In genomic region chr2:119896553-119897089, GRCm38 (mm10) we compare ENCODE assay signal across 8 mouse cellular contexts. TPM values are rescaled to one million over a fixed set of nuclear protein-coding genes. Genes with fewer than 3 reads are reported as not detected.
DNase-seq lines count a peak whose midpoint lies in the region; ATAC-seq and TF ChIP-seq lines count a peak whose summit lies in the region.

No protein-coding gene starts in this region.

- H3K27me3 ChIP-seq in E14TG2a.4 (ENCODE audit: insufficient read depth, low read length), result no peaks in the 10 kb centered on the region
- no peaks in the 10 kb centered on the region for H3K27me3 ChIP-seq in forebrain, postnatal 0 days (ENCODE audit: insufficient read depth, low read length)
- H3K27me3 ChIP-seq in limb, embryonic 15.5 days, result no peaks in the 10 kb centered on the region
- no peaks in the 10 kb centered on the region for H3K27me3 ChIP-seq in neural tube, embryonic 13.5 days

- peak; percentile 21 for DNase-seq in A20 (ENCODE audit: low read depth, low spot score)
- DNase-seq in forebrain, postnatal 0 days, result no peak
- DNase-seq in frontal cortex, postnatal 36 days (ENCODE audit: low spot score in 2 of 2), result no peak
- DNase-seq in right cerebral cortex, postnatal 10 days (ENCODE audit: low spot score in 2 of 2), result no peak
- no peak for DNase-seq in layer of hippocampus, adult 9-10 months (ENCODE audit: low spot score)

- 15% methylated on average over 19 of the region's 19 CpGs for WGBS in forebrain, postnatal 0 days
- 14% methylated on average over 19 of the region's 19 CpGs for WGBS in limb, embryonic 15.5 days
- WGBS in neural tube, embryonic 13.5 days, result 16% methylated on average over 19 of the region's 19 CpGs

- H3K9me3 ChIP-seq in E14TG2a.4 (ENCODE audit: low read length), result no peaks in the 10 kb centered on the region
- H3K9me3 ChIP-seq in forebrain, postnatal 0 days (ENCODE audit: low read length), result no peaks in the 10 kb centered on the region
- H3K9me3 ChIP-seq in limb, embryonic 15.5 days, result no peaks in the 10 kb centered on the region
- no peaks in the 10 kb centered on the region for H3K9me3 ChIP-seq in neural tube, embryonic 13.5 days

- peaks cover 51% of the 10 kb centered on the region for H3K4me1 ChIP-seq in E14TG2a.4 (replicated peaks; ENCODE audit: low read depth, low read length)
- H3K4me1 ChIP-seq in forebrain, postnatal 0 days (ENCODE audit: insufficient read depth), result peaks cover 7% of the 10 kb centered on the region; the same call in 1 of the 2 replicates
- H3K4me1 ChIP-seq in limb, embryonic 15.5 days, result peaks cover 15% of the 10 kb centered on the region; the same call in 1 of the 2 replicates
- H3K4me1 ChIP-seq in neural tube, embryonic 13.5 days (replicated peaks), result peaks cover 27% of the 10 kb centered on the region

- H3K27ac ChIP-seq in forebrain, postnatal 0 days (ENCODE audit: low read depth, low read length), result peak overlapping the region; percentile 89
- H3K27ac ChIP-seq in limb, embryonic 15.5 days, result peak overlapping the region; percentile 95
- H3K27ac ChIP-seq in neural tube, embryonic 13.5 days (replicated peaks), result peak overlapping the region; percentile 92

- peaks cover 5% of the 10 kb centered on the region; the same call in 1 of the 2 replicates for H3K36me3 ChIP-seq in E14TG2a.4 (ENCODE audit: insufficient read depth, low read length)
- H3K36me3 ChIP-seq in forebrain, postnatal 0 days (ENCODE audit: insufficient read depth), result no peaks in the 10 kb centered on the region
- H3K36me3 ChIP-seq in limb, embryonic 15.5 days, result no peaks in the 10 kb centered on the region
- no peaks in the 10 kb centered on the region for H3K36me3 ChIP-seq in neural tube, embryonic 13.5 days

- peak overlapping the region; percentile 55 for H3K4me2 ChIP-seq in forebrain, postnatal 0 days (ENCODE audit: low read depth)
- H3K4me2 ChIP-seq in limb, embryonic 15.5 days, result peak overlapping the region; percentile 85
- peak overlapping the region; percentile 96 for H3K4me2 ChIP-seq in neural tube, embryonic 13.5 days

- peak overlapping the region; percentile 83 for H3K4me3 ChIP-seq in E14TG2a.4 (replicated peaks; ENCODE audit: low read length)
- H3K4me3 ChIP-seq in forebrain, postnatal 0 days (ENCODE audit: low read depth, low read length), result peak overlapping the region; percentile 47
- H3K4me3 ChIP-seq in limb, embryonic 15.5 days, result peak overlapping the region; percentile 54
- H3K4me3 ChIP-seq in neural tube, embryonic 13.5 days, result peak overlapping the region; percentile 51

- no peak for TF ChIP-seq CTCF in E14TG2a.4 (conservative IDR thresholded peaks at IDR 0.05; ENCODE audit: low read length)
- TF ChIP-seq CTCF in forebrain, postnatal 0 days (IDR thresholded peaks at IDR 0.05; ENCODE audit: low read depth), result no peak

- peak overlapping the region; percentile 60 for H3K9ac ChIP-seq in forebrain, postnatal 0 days
- H3K9ac ChIP-seq in limb, embryonic 15.5 days, result peak overlapping the region; percentile 18; the same call in 1 of the 2 replicates
- H3K9ac ChIP-seq in neural tube, embryonic 13.5 days, result peak overlapping the region; percentile 67

- ATAC-seq in forebrain, postnatal 0 days, result peak; percentile 26
- peak; percentile 87 for ATAC-seq in limb, embryonic 15.5 days (ENCODE audit: insufficient number of reproducible peaks, low FRiP score, low TSS enrichment, low read depth)
- peak; percentile 76 for ATAC-seq in neural tube, embryonic 13.5 days (ENCODE audit: low read depth)

RNA-seq across cellular contexts. Expression of gene Mga, which starts 0.4 kb away (rescaled TPM):
- 42.2 and 69.7 TPM in 2 replicates for total RNA-seq in forebrain, postnatal 0 days (2014; rRNA removed)
- 6.9 and 11.4 TPM in 2 replicates for polyA plus RNA-seq in forebrain, postnatal 0 days (2015; fragmentation: Nextera tagmentation; extraction: Ambion mirVana)
- polyA plus RNA-seq in limb, embryonic 15.5 days (2015; fragmentation: Nextera tagmentation; extraction: Ambion mirVana), result 25.3 and 25.6 TPM in 2 replicates
- polyA plus RNA-seq in neural tube, embryonic 13.5 days (2015; fragmentation: Nextera tagmentation; extraction: Ambion mirVana), result 25.9 and 27.8 TPM in 2 replicates

Comparison
In these comparisons a context has a peak if more than half of its experiments do, and no peak if none do; other contexts are left out.
1. ATAC-seq: peak in every context shown above with its lines; median percentile 87 in limb, embryonic 15.5 days; 76 in neural tube, embryonic 13.5 days; 26 in forebrain, postnatal 0 days.